Mouse (Mus musculus): Measurements from ENCODE around the gene Nr1i2.
A peak's percentile ranks its signal among the peaks of the same experiment; 100 is the strongest.
"Not testable (repeated sequence)": the region's sequence is repeated elsewhere in the genome, so short reads cannot be mapped to it uniquely, and the experiment has no call there.

GRCm38 (mm10) chr16:38338077-38338476 lies 43.5 kb upstream of the Nr1i2 start:
- not testable (repeated sequence) for TF ChIP-seq POLR2A (IDR thresholded peaks at IDR 0.05; ENCODE audit: low read depth, low read length)
- peak; percentile 21; the same call in 1 of the 2 replicates for TF ChIP-seq CTCF (IDR thresholded peaks at IDR 0.05; ENCODE audit: extremely low read depth, insufficient read length, insufficient replicate concordance, low read depth, low read length)

All from small intestine, adult 2 months (tissue).